Mouse (Mus musculus) myocyte (in vitro differentiated cells): ENCODE measurements at regions not wholly inside any gene's neighbourhood (a gene's known extent, or its start where the extent isn't known, plus 50 kb on each side); places are given as distances from the start of the nearest gene placed in this dataset.

ENCODE experiments used
- CEBPB ChIP-seq: IDR thresholded peaks from 2 replicates; pipeline ENCODE4 v1.6.1; 2011; ENCODE audit warnings: mild to moderate bottlenecking, moderate library complexity; ENCODE audit not compliant: poor library complexity, insufficient read depth, severe bottlenecking
- E2F4 ChIP-seq: IDR thresholded peaks from one replicate; pipeline ENCODE4 v1.6.1; 2011; ENCODE audit warnings: mild to moderate bottlenecking, control low read depth, moderate library complexity; ENCODE audit not compliant: insufficient read depth
- MAX ChIP-seq: IDR thresholded peaks from one replicate; pipeline ENCODE4 v1.6.1; 2011; ENCODE audit warnings: low read depth, mild to moderate bottlenecking, control low read depth
- MYOD1 ChIP-seq, 3 experiments: IDR thresholded peaks; one replicate each; pipeline ENCODE4 v1.6.1; 2011; ENCODE audit warnings: control low read depth in 2 of 3, low read depth in 2 of 3, mild to moderate bottlenecking in 2 of 3, moderate library complexity in 1 of 3; ENCODE audit not compliant: insufficient read length in 2 of 3, control insufficient read depth in 1 of 3
- MYOG ChIP-seq, 3 experiments: IDR thresholded peaks; one replicate each; pipeline ENCODE4 v1.6.1; 2011; ENCODE audit warnings: control low read depth in 2 of 3, low read depth in 2 of 3, mild to moderate bottlenecking in 2 of 3; ENCODE audit not compliant: insufficient read length in 2 of 3, control insufficient read depth in 1 of 3, insufficient read depth in 1 of 3
- POLR2A ChIP-seq: IDR thresholded peaks from one replicate; pipeline ENCODE4 v1.6.1; 2011; ENCODE audit warnings: low read depth, mild to moderate bottlenecking, control low read depth, moderate library complexity; ENCODE audit not compliant: insufficient read length
- POLR2AphosphoS2 ChIP-seq: IDR thresholded peaks from one replicate; pipeline ENCODE4 v1.6.1; 2011; ENCODE audit warnings: low read depth, control low read depth; ENCODE audit not compliant: insufficient read length
- REST ChIP-seq: IDR thresholded peaks from one replicate; pipeline ENCODE4 v1.6.1; 2011; ENCODE audit warnings: mild to moderate bottlenecking, control low read depth, moderate library complexity; ENCODE audit not compliant: insufficient read depth, insufficient read length
- SRF ChIP-seq: IDR thresholded peaks from one replicate; pipeline ENCODE4 v1.6.1; 2011; ENCODE audit warnings: low read depth; ENCODE audit not compliant: control insufficient read depth, insufficient read length
- TCF12 ChIP-seq: IDR thresholded peaks from one replicate; pipeline ENCODE4 v1.6.1; 2011; ENCODE audit warnings: mild to moderate bottlenecking, control low read depth; ENCODE audit not compliant: poor library complexity, insufficient read depth, severe bottlenecking
- USF1 ChIP-seq: IDR thresholded peaks from one replicate; pipeline ENCODE4 v1.6.1; 2011; ENCODE audit warnings: low read depth, mild to moderate bottlenecking, control low read depth, moderate library complexity

DNA sequence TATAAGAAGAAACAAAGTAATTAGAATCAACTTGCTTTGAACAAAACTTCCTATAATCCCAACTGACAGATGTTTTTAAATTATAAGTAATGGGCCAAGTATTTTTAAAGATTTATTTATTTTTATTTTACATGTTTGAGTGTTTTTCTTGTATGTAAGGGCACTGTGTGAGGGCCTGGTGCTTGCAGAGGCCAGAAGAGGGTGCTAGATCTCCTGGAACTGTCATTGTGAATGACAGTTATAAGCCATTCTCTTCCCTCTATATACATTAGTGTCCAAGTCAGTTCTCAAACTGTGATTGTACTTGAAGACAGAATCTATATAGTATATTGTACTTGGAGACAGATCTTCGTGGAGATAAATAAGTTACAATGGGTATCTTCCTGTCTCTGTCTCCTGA, 149.1 kb upstream of the Palmd start:
- no peak for TF ChIP-seq USF1
- TF ChIP-seq POLR2A = no peak
- no peak for TF ChIP-seq MYOD1 (IDR thresholded peaks at IDR 0.05; ENCODE audit: control insufficient read depth in 1 of 3, insufficient read length in 2 of 3, low read depth in 2 of 3)
- no peak for TF ChIP-seq E2F4
- no peak for TF ChIP-seq POLR2AphosphoS2
- TF ChIP-seq MAX = no peak
- TF ChIP-seq REST = no peak
- TF ChIP-seq MYOG (IDR thresholded peaks at IDR 0.05; ENCODE audit: control insufficient read depth in 1 of 3, insufficient read depth in 1 of 3, insufficient read length in 2 of 3, low read depth in 2 of 3) = no peak
- no peak for TF ChIP-seq TCF12
- no peak for TF ChIP-seq CEBPB
- no peak for TF ChIP-seq SRF
